Mouse (Mus musculus) gastrocnemius, postnatal 14 days (tissue): ENCODE data around the gene Runx3. TPM values are rescaled to one million over a fixed set of nuclear protein-coding genes. Genes with fewer than 3 reads are reported as not detected.

Experiments
- DNase-seq: peaks from one replicate; pipeline ENCODE4 v3.0.0; 2021; ENCODE audit warnings: mixed read lengths
- intact Hi-C: fragments of 180-260 bp; cut with DNase I; formaldehyde crosslinking; loops from one replicate; pipeline ENCODE4 v1.15.1; 2025; ENCODE audit warnings: low total_unique reads
- total RNA-seq, 2 experiments: library from RNA; stranded (reverse); gene quantifications; 2 replicates each; pipeline ENCODE4 v1.2.3; 2021

Gene Runx3
- total RNA-seq, 2 experiments from 2014 or later, result 0.22 to 0.41 TPM

DNA sequence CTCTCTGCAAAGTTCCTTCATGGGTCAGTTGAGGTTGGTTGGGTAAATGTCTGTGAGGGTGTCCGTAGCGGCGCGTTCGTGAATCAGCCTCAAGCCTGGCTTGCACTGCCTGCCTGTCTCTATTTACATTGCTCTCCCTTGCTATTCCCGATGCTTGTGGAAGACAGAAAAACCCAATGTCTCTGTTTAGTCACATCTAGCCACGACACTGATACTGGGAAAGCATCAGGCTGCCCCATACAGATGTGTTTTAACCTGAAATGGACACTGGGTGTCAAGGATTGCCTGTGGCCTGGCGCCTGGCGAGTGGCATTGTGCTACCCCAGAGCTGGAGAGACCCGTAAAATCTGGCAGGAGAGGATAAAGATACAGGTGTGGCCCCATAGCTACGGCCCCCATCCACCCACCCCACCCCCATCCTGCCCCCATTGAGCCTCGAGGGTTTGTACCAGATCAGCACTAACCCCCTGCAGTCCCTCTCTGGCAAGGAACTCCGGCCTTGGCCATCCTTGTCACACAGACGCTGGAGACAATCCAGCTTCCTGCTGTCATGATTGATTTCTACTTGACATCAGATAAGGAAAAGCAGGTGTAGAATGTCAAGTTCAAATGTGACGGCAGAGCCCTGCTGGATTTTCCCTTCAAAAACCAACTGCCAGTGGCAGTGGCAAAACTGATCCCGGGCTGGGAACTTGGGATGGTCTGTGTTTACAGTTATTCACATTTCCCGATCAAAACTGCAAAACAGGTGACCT lies 83.5 kb downstream of the Runx3 start:
- DNase-seq, result no peak
- intact Hi-C loops, result loop anchor here (2.0 to 10.0 kb wide), 2 partner anchors 49 to 139 kb away; no protein-coding TSS in a partner anchor

DNA sequence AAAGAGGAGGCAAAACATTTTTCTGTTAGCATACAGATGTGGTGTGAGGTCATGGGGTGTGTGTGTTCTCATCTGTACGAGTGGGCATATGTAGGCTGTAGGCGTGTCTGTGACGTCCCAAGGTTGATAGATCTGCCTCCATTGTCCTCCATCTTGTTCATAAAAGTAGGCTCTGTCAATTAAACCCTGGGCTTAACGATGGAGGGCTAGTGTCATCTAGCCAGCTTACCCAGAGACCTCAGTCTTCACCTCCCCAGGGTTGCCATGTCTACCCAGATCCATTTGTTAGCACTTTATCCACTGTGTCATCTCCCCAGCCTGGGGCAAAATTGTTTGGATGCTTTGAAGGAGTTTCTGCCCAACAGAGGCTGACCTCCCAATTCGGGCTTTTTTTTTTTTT lies 84.2 kb downstream of the Runx3 start:
- no peak for DNase-seq
- intact Hi-C loops, result loop anchor here (2.0 to 10.0 kb wide), 3 partner anchors 50 to 262 kb away; no protein-coding TSS in a partner anchor

DNA sequence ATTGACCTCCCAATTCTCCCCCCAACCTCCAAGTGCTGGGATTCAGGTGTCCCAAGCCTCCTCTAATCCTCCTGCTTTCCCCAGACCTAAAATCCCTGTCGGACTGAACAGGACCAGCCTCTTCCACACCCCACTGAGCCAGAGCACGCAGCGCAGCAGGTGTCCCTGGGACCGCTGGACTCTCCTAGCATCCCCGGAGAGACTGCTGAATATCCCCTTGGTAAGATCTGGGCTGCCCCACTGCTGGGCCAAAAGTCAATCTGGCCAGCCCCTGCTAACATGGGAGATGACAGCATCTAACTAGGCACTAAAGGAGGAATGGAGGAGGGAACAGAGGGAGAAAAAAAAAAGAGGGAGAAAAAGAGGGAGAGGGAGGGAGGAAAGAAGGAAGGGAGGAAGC lies 84.8 kb downstream of the Runx3 start:
- intact Hi-C loops, result loop anchor here (2.0 to 10.0 kb wide), 3 partner anchors 50 to 263 kb away; no protein-coding TSS in a partner anchor
- DNase-seq, result no peak

DNA sequence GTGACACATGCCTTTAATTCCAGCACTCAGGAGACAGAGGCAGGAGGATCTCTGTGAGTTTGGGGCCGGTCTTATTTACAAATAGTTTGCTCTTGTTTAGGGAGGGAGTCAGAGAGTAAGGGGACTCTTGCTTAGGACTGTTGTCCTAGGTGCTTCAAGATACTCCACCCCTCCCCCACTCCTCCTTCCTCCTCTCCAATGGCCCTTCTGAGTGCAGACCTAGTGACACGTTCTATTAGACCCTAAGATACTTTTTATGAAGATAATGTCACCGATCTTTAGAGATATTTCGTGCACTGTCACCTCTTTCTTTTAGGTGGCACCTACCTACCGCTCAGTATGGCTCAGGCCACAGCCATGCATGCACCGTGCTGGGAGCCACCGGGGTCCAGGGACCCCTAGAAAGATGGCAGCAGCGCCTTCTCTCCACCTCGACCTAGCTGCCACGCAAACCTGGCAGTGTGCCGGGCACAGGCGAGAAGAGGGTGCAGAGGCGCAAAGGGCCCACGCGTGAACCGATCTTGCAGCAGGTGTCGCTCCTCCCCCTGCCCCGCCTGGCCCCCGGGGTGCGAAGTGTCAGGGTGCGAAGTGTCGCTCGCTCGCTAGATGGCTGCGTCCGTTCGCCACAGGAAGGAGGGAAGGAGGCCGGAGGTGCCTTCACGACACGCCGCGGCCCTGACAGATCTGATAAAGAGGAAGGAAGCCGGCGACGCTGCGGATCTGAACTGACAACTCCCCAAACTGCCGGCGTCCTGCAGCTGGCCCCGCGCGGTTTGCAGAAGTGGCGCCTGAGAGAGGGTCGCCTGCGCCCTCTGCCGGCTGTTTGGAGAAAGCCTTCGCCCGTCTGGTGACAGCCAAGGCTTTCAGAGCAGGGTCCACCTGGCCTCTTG lies 85.5 kb downstream of the Runx3 start:
- intact Hi-C loops, result loop anchor here (2.0 to 10.0 kb wide), 3 partner anchors 51 to 264 kb away; no protein-coding TSS in a partner anchor
- peak; percentile 88 for DNase-seq

DNA sequence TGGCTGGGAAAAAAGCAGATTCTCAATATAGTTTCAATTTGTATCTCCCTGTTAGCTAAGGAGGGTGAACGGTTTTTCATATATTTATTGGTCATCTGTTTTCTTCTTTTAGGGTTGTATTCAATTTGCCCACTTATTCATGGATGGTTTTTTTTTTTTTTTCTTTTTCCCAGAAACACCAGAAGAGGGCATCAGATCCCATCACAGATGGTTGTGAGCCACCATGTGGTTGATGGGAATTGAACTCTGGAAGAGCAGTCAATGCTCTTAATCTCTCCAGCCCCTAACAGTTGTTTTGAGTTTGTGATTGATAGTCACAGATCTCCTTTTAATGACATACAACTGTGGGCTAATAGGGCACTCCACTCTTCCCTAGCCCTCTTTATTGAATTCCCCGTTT lies 89.4 kb downstream of the Runx3 start:
- DNase-seq, result no peak
- intact Hi-C loops, result loop anchor here (5.0 to 10.0 kb wide), 2 partner anchors 145 to 268 kb away; no protein-coding TSS in a partner anchor

DNA sequence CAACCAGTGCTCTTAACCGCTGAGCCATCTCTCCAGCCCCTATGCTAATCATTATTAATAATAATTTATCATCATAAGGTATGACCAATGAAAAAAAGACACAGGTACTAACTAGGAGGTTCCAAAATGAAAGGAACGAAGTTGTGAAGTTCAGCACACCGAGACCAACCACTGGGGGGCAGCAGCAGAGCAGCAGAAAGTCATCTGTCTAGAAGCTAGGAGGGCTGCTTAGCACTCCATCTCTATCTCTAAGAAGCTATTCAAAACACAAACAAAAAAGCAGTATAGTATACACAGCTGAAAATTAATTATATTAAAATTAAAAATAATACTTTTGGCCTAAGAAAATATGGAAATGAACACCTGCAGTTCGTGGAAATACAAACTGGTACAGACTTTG lies 99.2 kb downstream of the Runx3 start:
- intact Hi-C loops, result no loop called here
- peak; percentile 78 for DNase-seq

DNA sequence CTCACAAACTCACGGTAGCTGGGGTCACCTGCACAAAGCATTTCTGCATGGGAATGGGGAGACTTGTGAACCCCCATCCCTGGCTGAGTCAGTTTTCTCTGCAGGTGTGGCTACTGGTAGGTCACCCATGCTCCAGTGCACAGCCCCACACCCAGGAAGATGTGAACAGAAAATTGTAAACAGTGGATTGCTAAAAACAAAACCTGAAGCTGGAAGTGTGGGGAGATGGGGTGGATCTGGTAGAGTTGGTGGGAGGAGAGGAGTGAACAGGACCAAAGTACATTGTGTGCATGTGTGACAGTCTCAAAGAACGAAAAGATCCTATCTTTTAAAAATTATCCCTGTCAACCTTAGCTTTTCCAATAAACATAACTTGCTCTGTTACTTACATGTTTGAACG lies 100.2 kb downstream of the Runx3 start:
- intact Hi-C loops, result loop anchor here (1.0 kb wide), 1 partner anchor 96 kb away; no protein-coding TSS in a partner anchor
- DNase-seq, result no peak

DNA sequence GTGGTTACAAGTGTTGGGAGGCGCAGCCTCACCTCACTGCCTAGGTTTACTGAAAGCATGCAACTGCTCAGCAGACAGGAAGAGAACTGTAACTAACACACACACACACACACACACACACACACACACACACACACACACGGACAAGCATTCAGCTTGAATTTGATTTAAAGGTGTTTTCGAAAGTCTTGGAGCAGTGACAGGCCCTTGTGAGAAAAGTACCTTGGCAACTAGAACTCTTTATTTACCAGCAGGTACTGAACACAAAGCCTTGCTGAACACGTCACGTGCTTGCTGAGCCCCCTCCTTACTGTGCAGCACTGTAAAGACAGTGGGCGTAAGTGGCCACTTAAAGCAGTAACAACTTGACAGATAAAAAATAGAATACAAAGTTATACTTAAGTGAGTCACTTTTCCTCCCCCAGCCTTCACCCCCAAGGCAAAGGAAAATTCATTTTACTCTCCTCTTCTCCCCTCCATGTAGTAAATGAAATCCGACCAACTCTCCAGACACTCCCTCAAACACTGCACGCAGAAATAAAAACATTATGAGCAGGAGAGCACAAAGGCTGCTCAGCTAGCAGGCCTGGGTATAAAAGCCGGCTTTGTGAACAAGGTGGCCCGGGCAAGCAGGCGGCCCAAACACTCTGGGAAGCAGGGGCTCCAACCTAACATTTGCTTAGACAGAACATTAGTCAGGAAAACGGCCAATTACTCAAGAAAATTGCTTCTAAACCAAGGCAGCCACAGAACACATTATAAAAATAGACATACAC lies 101.4 kb downstream of the Runx3 start:
- intact Hi-C loops, result loop anchor here (1.0 kb wide), 1 partner anchor 94 kb away; no protein-coding TSS in a partner anchor
- DNase-seq, result no peak

DNA sequence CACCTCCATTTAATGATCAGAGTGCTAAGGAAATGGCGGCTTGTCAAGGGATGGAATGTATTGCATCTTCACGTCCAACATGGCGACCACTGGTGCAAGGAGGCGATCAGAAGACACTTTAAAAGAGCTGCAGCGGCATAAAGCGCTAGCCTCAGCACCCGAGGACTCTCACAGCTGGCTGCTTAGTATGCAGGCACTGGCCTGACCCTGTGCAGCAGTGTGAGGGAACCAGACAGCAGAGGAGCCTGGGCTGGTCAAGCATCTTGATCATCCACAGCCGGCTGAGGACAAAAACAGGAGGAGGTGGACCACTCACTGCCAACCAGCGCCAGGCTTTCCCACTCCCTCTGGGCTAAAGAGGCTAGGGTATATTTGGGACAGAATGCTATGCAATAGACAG lies 103.4 kb downstream of the Runx3 start:
- intact Hi-C loops, result no loop called here
- no peak for DNase-seq

DNA sequence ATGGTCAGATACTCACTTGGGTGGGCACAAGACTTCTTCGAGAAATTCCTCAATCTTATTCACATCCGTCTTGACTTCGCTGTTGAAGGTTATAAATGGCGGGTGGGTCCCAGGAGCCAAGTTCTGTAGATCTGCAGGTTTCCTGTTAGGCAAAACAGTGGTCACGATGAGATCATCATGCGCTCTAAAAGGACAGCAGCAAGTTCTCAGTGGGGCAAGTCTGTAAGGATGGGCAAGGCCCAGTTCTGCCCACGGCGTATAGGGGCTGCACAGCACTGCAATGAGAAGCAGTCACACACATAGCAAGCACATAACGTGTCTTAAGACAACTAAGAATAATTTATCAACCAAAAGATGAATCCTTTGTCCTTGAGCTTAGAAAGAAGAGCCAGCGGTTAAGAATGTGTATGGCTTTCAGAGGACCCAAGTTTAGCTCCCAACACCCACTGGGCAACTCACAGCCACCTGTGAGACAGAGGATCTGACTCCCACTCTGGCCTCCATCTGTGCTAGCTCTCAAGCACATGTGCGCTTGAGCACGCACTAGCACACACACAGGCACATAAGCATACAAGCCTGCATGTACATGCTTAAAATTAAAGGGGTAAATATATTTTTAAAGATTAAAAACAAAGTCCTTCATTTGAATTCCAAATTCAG lies 105.7 kb downstream of the Runx3 start:
- intact Hi-C loops, result loop anchor here (5.0 kb wide), 1 partner anchor 46 kb away; the partner anchor contains the start of gene Clic4
- DNase-seq, result no peak

Other genes starting within 250 kb of the Runx3 start
- gene Tmem50a, start 205.6 kb upstream of the Runx3 start, total RNA-seq, result 10 to 100 TPM; 41.1 to 45.9 TPM
- 100 to 1,000 TPM in 1 of 2 experiments, 10 to 100 TPM in 1; 76.9 to 163 TPM for gene Rsrp1, start 197.1 kb upstream of the Runx3 start, total RNA-seq
- gene Syf2, start 189.8 kb upstream of the Runx3 start, total RNA-seq, result 10 to 100 TPM; 34.1 to 39.6 TPM
- gene Clic4, start 152.2 kb downstream of the Runx3 start, total RNA-seq, result 10 to 100 TPM; 41.0 to 50.9 TPM
- 10 to 100 TPM; 57.8 to 68.3 TPM for gene Srrm1, start 232.7 kb downstream of the Runx3 start, total RNA-seq